Comparison of ENCODE assay signal across 10 mouse cellular contexts in genomic region chr14:121164866-121165265, GRCm38 (mm10).
DNase-seq lines count a peak whose midpoint lies in the region; ATAC-seq and TF ChIP-seq lines count a peak whose summit lies in the region.
"Had no signal": no experiment of that assay in that cellular context is flagged by ENCODE, and none has a peak within 500 bp of the region (broad histone marks: within the 10 kb centered on the region; RNA-seq: fewer than 3 reads in every experiment).

No protein-coding gene starts in this region.

- H3K4me3 ChIP-seq in lung, embryonic 16.5 days (ENCODE audit: low read length), result no peak overlapping the region
- H3K4me3 ChIP-seq in embryonic facial prominence, embryonic 13.5 days, result no peak overlapping the region
- no peak overlapping the region for H3K4me3 ChIP-seq in myocyte

- WGBS in lung, embryonic 16.5 days, result 76% methylated on average over 1 of the region's 1 CpGs
- WGBS in embryonic facial prominence, embryonic 13.5 days, result 78% methylated on average over 1 of the region's 1 CpGs

- H3ac ChIP-seq in myocyte (ENCODE audit: control insufficient read depth, insufficient read length), result no peak overlapping the region

- no peak overlapping the region for H3K9ac ChIP-seq in lung, embryonic 16.5 days (ENCODE audit: low read length)
- no peak overlapping the region for H3K9ac ChIP-seq in embryonic facial prominence, embryonic 13.5 days

- H3K9me3 ChIP-seq in lung, embryonic 16.5 days (ENCODE audit: control insufficient read depth, low read length), result no peaks in the 10 kb centered on the region
- H3K9me3 ChIP-seq in embryonic facial prominence, embryonic 13.5 days, result no peaks in the 10 kb centered on the region

- peak overlapping the region; percentile 1; the same call in 1 of the 2 replicates for H3K27ac ChIP-seq in lung, embryonic 16.5 days (ENCODE audit: low read length)
- peak overlapping the region; percentile 28; the same call in 1 of the 2 replicates for H3K27ac ChIP-seq in embryonic facial prominence, embryonic 13.5 days

- peaks cover 26% of the 10 kb centered on the region for H3K79me2 ChIP-seq in myocyte (ENCODE audit: control insufficient read depth, insufficient read depth)

- H3K4me1 ChIP-seq in lung, embryonic 16.5 days (replicated peaks; ENCODE audit: control insufficient read depth, insufficient read depth, low read length), result peaks cover 1% of the 10 kb centered on the region; the same call in 1 of the 2 replicates
- peaks cover 48% of the 10 kb centered on the region for H3K4me1 ChIP-seq in embryonic facial prominence, embryonic 13.5 days

- H3K27me3 ChIP-seq in lung, embryonic 16.5 days (ENCODE audit: control insufficient read depth, insufficient read depth, low read depth, low read length), result no peaks in the 10 kb centered on the region
- no peaks in the 10 kb centered on the region for H3K27me3 ChIP-seq in embryonic facial prominence, embryonic 13.5 days
- H3K27me3 ChIP-seq in myocyte (ENCODE audit: control insufficient read depth, insufficient read depth, insufficient read length), result no peaks in the 10 kb centered on the region

- peak; percentile 13 to 15 for DNase-seq in heart, adult 9 months (ENCODE audit: low spot score in 2 of 2)
- no peak for DNase-seq in heart, postnatal 14 days
- DNase-seq in lung, postnatal 25 days (ENCODE audit: low spot score), result no peak
- DNase-seq in layer of hippocampus, adult 9-11 months, result no peak
- no peak for DNase-seq in spleen, postnatal 4 days (ENCODE audit: low spot score in 2 of 2)
- DNase-seq: embryo, embryonic 11 days; gastrocnemius, postnatal 36 days had no signal

- no peaks in the 10 kb centered on the region for H3K36me3 ChIP-seq in lung, embryonic 16.5 days (ENCODE audit: control insufficient read depth, insufficient read depth, low read length)
- no peaks in the 10 kb centered on the region for H3K36me3 ChIP-seq in embryonic facial prominence, embryonic 13.5 days
- no peaks in the 10 kb centered on the region for H3K36me3 ChIP-seq in myocyte (ENCODE audit: control insufficient read depth, insufficient read depth)

- no peak for ATAC-seq in lung, embryonic 16.5 days (ENCODE audit: low read depth)
- no peak for ATAC-seq in embryonic facial prominence, embryonic 13.5 days (ENCODE audit: insufficient number of reproducible peaks, insufficient read depth, low FRiP score, low TSS enrichment, low read depth)

- intact Hi-C loops in heart, postnatal 14 days (cut with DNase I), result loop anchor here (2.0 kb wide), 1 partner anchor 28 kb away; no protein-coding TSS in a partner anchor

- no peak for TF ChIP-seq POLR2A in myocyte (IDR thresholded peaks at IDR 0.05; ENCODE audit: insufficient read length, low read depth)

- H3K4me2 ChIP-seq in lung, embryonic 16.5 days (ENCODE audit: low read depth, low read length), result no peak overlapping the region
- H3K4me2 ChIP-seq in embryonic facial prominence, embryonic 13.5 days, result no peak overlapping the region
- peak overlapping the region; percentile 32 for H3K4me2 ChIP-seq in myocyte (ENCODE audit: low read depth)

TF ChIP-seq in myocyte, 11 proteins besides CTCF, POLR2A, EP300 and RAD21:
- TF ChIP-seq MYOD1 (IDR thresholded peaks at IDR 0.05; ENCODE audit: control insufficient read depth in 1 of 3, insufficient read length in 2 of 3, low read depth in 2 of 3) (no peak), E2F4 (IDR thresholded peaks at IDR 0.05; ENCODE audit: insufficient read depth) (no peak), MAX (IDR thresholded peaks at IDR 0.05; ENCODE audit: low read depth) (no peak), MYOG (IDR thresholded peaks at IDR 0.05; ENCODE audit: control insufficient read depth in 1 of 3, insufficient read depth in 1 of 3, insufficient read length in 2 of 3, low read depth in 2 of 3) (no peak), SRF (IDR thresholded peaks at IDR 0.05; ENCODE audit: control insufficient read depth, insufficient read length, low read depth) (no peak), REST (IDR thresholded peaks at IDR 0.05; ENCODE audit: insufficient read depth, insufficient read length) (no peak), TCF3 (IDR thresholded peaks at IDR 0.05; ENCODE audit: insufficient read length, low read depth) (no peak), CEBPB (IDR thresholded peaks at IDR 0.05; ENCODE audit: insufficient read depth, poor library complexity, severe bottlenecking) (no peak), USF1 (IDR thresholded peaks at IDR 0.05; ENCODE audit: low read depth) (no peak), POLR2AphosphoS2 (IDR thresholded peaks at IDR 0.05; ENCODE audit: insufficient read length, low read depth) (no peak), TCF12 (IDR thresholded peaks at IDR 0.05; ENCODE audit: insufficient read depth, poor library complexity, severe bottlenecking) (no peak)

Comparison
In these comparisons a context has a peak if more than half of its experiments do, and no peak if none do; other contexts are left out.
1. DNase-seq: peak in heart, adult 9 months (2 of 2); none in heart, postnatal 14 days (0 of 2), lung, postnatal 25 days (single experiment), layer of hippocampus, adult 9-11 months (single experiment) and spleen, postnatal 4 days (0 of 2).